Mouse (Mus musculus): ENCODE data around the gene Mlx.

DNA sequence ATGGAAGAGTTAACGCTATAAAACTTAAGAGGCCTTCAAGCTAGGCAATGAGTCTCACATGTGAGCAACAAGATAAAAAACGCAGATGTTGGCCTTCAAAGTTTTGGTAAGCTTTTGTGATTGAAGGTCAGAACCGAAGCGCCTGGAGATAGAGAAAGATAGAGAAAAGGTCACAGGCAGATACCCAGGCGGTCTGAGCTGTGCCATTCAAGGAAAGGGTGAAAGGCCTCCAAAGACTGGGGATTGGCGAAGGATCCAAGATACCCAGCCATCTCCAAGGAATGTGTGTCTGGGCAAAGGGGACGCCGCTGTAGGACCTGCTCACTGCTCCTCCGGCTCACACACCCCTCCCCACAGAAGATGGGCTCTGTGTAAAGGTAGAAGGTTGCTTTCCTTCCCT, 22.1 kb upstream of the Mlx start:
- TF ChIP-seq CTCF (conservative IDR thresholded peaks at IDR 0.05; ENCODE audit: low read length) (no peak), POU5F1 (IDR thresholded peaks at IDR 0.05; ENCODE audit: borderline replicate concordance, low read length) (no peak), NANOG (IDR thresholded peaks at IDR 0.05; ENCODE audit: borderline replicate concordance, low read length) (no peak)

Data from E14TG2a.4 (cell line).